Mouse (Mus musculus): Measurements from ENCODE around the gene Samsn1. TPM values are rescaled to one million over a fixed set of nuclear protein-coding genes. Genes with fewer than 3 reads are reported as not detected.

The Samsn1 gene
- 7.8 TPM for polyA plus RNA-seq (2014; fragmentation: Illumina TruSeq; extraction: RNeasy Lipid Tissue Mini Kit (QIAGEN cat#74804); ENCODE audit: low replicate concordance)

GRCm38 (mm10) chr16:76022181-76022580 lies at the start of gene Samsn1:
Samsn1 (minus strand) TSS chr16:76022281.

